Mouse (Mus musculus): ENCODE measurements at regions not wholly inside any gene's neighbourhood (a gene's known extent, or its start where the extent isn't known, plus 50 kb on each side); places are given as distances from the start of the nearest gene placed in this dataset.

- no peaks in the 10 kb centered on the region for H3K27me3 ChIP-seq (ENCODE audit: control insufficient read depth, insufficient read depth, low read length)
- H3K4me1 ChIP-seq (ENCODE audit: control insufficient read depth, insufficient read depth, low read length): no peaks in the 10 kb centered on the region
- H3K4me3 ChIP-seq (replicated peaks; ENCODE audit: insufficient read depth, low read depth, low read length): no peak overlapping the region
- H3K27ac ChIP-seq (ENCODE audit: insufficient read depth, low read length): no peak overlapping the region
- 10% methylated on average over 6 of the region's 6 CpGs for WGBS
- peak in 1 of 2 experiments; percentile 9 for DNase-seq
- TF ChIP-seq CTCF (IDR thresholded peaks at IDR 0.05; ENCODE audit: borderline replicate concordance, insufficient read depth, low read depth, low read length): peak; percentile 34; the same call in 1 of the 2 replicates
- no peak for TF ChIP-seq POLR2A (IDR thresholded peaks at IDR 0.05; ENCODE audit: borderline replicate concordance, insufficient read depth, low read length)
Observed at GRCm38 (mm10) chrX:61046700-61047099, 138.7 kb downstream of the Cdr1 start.

GRCm38 (mm10) chrX:61043147-61043546 lies 142.2 kb downstream of the Cdr1 start:
- 38% methylated on average over 8 of the region's 8 CpGs for WGBS
- no peak overlapping the region for H3K27ac ChIP-seq (ENCODE audit: insufficient read depth, low read length)
- H3K27me3 ChIP-seq (ENCODE audit: control insufficient read depth, insufficient read depth, low read length): no peaks in the 10 kb centered on the region
- DNase-seq: no peak
- no peak overlapping the region for H3K4me3 ChIP-seq (replicated peaks; ENCODE audit: insufficient read depth, low read depth, low read length)
- H3K4me1 ChIP-seq (ENCODE audit: control insufficient read depth, insufficient read depth, low read length): no peaks in the 10 kb centered on the region
- TF ChIP-seq CTCF (IDR thresholded peaks at IDR 0.05; ENCODE audit: borderline replicate concordance, insufficient read depth, low read depth, low read length): no peak
- TF ChIP-seq POLR2A (IDR thresholded peaks at IDR 0.05; ENCODE audit: borderline replicate concordance, insufficient read depth, low read length): no peak
